Mouse (Mus musculus): Measurements from ENCODE around the gene Bcas1. TPM values are rescaled to one million over a fixed set of nuclear protein-coding genes. Genes with fewer than 3 reads are reported as not detected.

Bcas1 gene
- 1 to 10 TPM; 4.5 to 5.1 TPM for polyA plus RNA-seq (2017; shearing (Covaris generic))

DNA sequence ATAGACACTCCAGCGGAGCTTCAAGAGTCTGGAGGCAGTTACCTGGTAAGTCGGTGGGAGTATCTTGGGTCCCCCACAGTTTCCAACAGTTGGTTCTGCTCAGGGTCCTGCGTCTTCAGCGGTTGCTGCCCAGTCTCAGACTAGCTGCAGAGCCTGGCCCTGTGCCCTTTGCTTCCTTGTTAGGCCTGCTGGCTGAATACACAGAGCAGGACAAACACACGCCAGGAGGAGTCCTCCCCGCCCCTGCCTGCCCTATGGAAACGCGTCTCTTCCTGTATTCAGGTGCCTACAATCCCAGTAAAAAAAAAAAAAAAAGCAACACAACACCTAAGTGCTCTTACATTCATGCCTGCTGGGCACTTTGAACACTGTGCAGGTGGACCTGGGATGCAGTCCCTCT, at the start of gene Bcas1:
Gene Bcas1 (minus strand): TSS at position 142 of the 400 bp plus-strand sequence.

Other genes starting within 250 kb of the Bcas1 start
- gene Pfdn4, start 68.6 kb upstream of the Bcas1 start, polyA plus RNA-seq (2017; shearing (Covaris generic)) = 10 to 100 TPM; 35.9 to 37.1 TPM
- under 1 TPM; 0.07 to 0.61 TPM for gene Cyp24a1, start 69.3 kb upstream of the Bcas1 start, polyA plus RNA-seq (2017; shearing (Covaris generic))
- not detected for gene 4930470P17Rik, start 174.2 kb upstream of the Bcas1 start, polyA plus RNA-seq (2017; shearing (Covaris generic))

Measured in inflammation-experienced regulatory T-cells (primary cell).